Mouse (Mus musculus): Measurements from ENCODE around the gene Pkig.

DNA sequence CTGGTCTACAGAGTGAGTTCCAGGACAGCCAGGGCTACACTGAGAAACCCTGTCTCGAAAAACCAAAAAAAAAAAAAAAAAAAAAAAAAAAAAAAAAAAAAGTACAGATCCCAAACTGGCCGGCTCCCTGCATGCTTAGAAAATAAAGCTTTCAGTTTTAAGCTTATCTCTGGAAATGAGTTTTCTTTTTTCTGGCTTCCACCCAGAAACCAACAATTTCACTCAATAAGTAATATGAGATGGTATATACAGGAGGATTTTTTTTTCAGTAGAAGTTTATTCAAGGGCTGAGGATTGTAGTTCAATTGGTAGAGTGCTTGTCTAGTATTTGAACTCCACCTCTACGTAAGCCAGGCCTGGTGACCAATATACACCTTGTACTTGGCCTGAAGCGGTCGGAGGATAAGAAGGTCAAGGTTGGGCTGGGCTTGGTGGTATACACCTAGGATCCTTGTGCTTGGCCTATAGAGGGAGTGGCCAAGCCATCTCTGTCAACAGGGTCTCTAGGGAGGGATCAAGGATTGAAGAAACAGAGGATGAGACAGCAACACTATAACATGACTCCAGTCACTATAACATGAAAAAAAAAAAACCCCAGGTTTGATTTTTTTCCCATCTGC lies 11.6 kb upstream of the Pkig start:
- no peak for TF ChIP-seq POLR2A (IDR thresholded peaks at IDR 0.05; ENCODE audit: insufficient read depth, low read depth, low read length)
- no peak for TF ChIP-seq EP300 (IDR thresholded peaks at IDR 0.05; ENCODE audit: insufficient read depth, low read depth, low read length)
- TF ChIP-seq CTCF (IDR thresholded peaks at IDR 0.05): no peak
